Mouse (Mus musculus): ENCODE results near the gene Utp6. TPM values are rescaled to one million over a fixed set of nuclear protein-coding genes. Genes with fewer than 3 reads are reported as not detected.

Gene Utp6
- polyA plus RNA-seq, 1 experiment, result 27.6 TPM

GRCm38 (mm10) chr11:79943136-79943535 lies 19.1 kb downstream of the Utp6 start:
- no peak for DNase-seq (ENCODE audit: low read depth)
- TF ChIP-seq CTCF (IDR thresholded peaks at IDR 0.05; ENCODE audit: borderline replicate concordance, extremely low read depth, insufficient read depth, insufficient read length) (no peak), POLR2A (IDR thresholded peaks at IDR 0.05; ENCODE audit: borderline replicate concordance, extremely low read depth, insufficient read depth, insufficient read length, poor library complexity, severe bottlenecking) (no peak)

- peak; percentile 20; the same call in 1 of the 2 replicates for TF ChIP-seq CTCF (IDR thresholded peaks at IDR 0.05; ENCODE audit: borderline replicate concordance, extremely low read depth, insufficient read depth, insufficient read length)
- no peak for TF ChIP-seq POLR2A (IDR thresholded peaks at IDR 0.05; ENCODE audit: borderline replicate concordance, extremely low read depth, insufficient read depth, insufficient read length, poor library complexity, severe bottlenecking)
- DNase-seq (ENCODE audit: low read depth), result no peak
Measured at GRCm38 (mm10) chr11:79935766-79936165, 26.4 kb downstream of the Utp6 start.

DNA sequence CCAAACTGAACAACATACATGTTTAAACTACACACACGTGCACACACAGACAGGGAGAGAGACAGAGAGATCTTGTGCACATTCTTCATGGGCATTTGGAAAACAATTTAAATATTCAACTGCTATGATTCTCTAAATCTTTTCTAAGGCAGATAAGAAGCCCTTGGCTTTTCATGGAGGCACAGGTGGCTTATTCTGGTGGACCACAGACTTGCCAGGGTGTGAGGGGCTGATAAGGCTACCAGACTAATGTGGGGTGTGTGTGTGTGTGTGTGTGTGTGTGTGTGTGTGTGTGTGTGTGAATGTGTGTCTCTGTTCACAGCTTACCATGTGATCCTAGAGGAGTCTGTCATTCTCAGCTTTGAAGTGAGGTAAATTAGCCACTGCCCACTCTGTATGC lies 39.4 kb downstream of the Utp6 start:
- no peak for DNase-seq (ENCODE audit: low read depth)
- no peak for TF ChIP-seq CTCF (IDR thresholded peaks at IDR 0.05; ENCODE audit: borderline replicate concordance, extremely low read depth, insufficient read depth, insufficient read length)
- TF ChIP-seq POLR2A (IDR thresholded peaks at IDR 0.05; ENCODE audit: borderline replicate concordance, extremely low read depth, insufficient read depth, insufficient read length, poor library complexity, severe bottlenecking), result no peak

GRCm38 (mm10) chr11:79922157-79922556 lies 40.0 kb downstream of the Utp6 start:
- TF ChIP-seq CTCF (IDR thresholded peaks at IDR 0.05; ENCODE audit: borderline replicate concordance, extremely low read depth, insufficient read depth, insufficient read length) (no peak), POLR2A (IDR thresholded peaks at IDR 0.05; ENCODE audit: borderline replicate concordance, extremely low read depth, insufficient read depth, insufficient read length, poor library complexity, severe bottlenecking) (no peak)
- DNase-seq (ENCODE audit: low read depth), result no peak

GRCm38 (mm10) chr11:79920505-79921025 lies 41.6 kb downstream of the Utp6 start:
- DNase-seq (ENCODE audit: low read depth), result peak; percentile 11
- TF ChIP-seq POLR2A (IDR thresholded peaks at IDR 0.05; ENCODE audit: borderline replicate concordance, extremely low read depth, insufficient read depth, insufficient read length, poor library complexity, severe bottlenecking) (no peak), CTCF (IDR thresholded peaks at IDR 0.05; ENCODE audit: borderline replicate concordance, extremely low read depth, insufficient read depth, insufficient read length) (no peak)

DNA sequence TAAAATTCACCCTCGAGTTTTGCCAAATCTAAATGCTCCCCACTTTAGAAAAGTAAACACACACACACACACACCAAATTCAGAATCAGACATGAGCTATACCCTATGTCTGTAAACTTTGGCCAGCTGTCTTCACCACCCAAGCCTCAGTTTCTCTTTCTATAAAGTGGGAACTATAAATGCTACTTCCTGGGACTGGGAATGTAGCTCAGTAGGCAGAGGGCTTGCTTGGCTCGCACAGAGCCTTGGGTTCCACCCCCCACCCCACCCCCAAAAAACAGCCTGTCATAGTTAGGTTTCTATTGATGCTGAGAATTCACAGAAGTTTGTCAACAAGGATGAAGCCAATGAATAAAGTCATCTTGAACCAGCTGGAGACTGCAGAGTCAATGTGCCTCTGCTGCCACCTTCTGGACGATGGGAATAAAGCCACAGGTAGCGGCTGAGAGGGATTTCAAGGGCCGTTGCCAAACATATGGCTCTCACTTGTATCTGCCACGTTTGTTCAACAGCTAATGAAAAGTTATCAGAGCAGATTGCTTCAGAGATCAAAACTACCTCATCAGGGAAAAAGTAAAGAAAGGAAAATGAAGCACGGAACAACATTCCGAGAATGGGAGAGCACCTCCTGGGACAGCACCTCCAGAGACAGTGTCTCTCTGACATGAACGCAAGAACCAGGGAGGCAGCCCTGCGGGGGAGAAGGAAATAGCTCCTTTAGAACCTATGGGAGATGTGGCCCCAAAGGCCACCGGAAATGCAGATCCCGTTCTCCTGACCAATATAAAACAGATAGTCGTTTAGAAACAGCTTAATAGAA lies 42.3 kb downstream of the Utp6 start:
- TF ChIP-seq CTCF (IDR thresholded peaks at IDR 0.05; ENCODE audit: borderline replicate concordance, extremely low read depth, insufficient read depth, insufficient read length), result peak; percentile 96
- TF ChIP-seq POLR2A (IDR thresholded peaks at IDR 0.05; ENCODE audit: borderline replicate concordance, extremely low read depth, insufficient read depth, insufficient read length, poor library complexity, severe bottlenecking), result no peak
- peak; percentile 94 for DNase-seq (ENCODE audit: low read depth)

DNA sequence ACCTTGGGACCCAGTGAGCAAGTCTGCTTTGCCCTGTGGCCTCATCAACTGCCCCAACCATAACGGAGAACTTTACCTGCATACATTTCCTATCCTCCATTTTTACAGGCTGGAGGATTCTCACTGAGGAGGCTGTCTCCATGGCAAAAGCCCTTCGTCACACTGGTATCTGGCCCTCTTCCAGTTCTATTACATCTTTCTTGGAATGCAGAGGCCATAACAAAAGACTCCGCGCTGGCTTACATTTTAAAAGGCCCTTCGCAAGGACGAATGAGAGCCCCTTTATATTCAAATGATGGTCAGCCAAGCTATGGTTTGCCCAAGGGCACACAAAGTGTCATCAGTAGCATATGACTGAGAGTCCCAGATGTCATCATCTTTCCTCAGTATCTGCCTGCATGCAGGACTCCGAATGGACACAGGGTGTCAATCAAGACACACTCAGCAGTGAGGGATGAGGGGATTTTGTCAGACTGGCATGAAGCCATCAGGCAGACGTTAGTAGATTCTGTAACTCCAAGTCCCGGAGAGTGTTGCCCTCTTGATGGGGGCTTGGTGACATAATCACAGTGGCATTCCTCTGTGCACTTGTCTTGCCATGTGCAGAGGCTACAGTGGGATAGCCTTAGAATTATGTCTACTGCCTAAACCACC lies 46.4 kb downstream of the Utp6 start:
- peak; percentile 70 for DNase-seq (ENCODE audit: low read depth)
- TF ChIP-seq POLR2A (IDR thresholded peaks at IDR 0.05; ENCODE audit: borderline replicate concordance, extremely low read depth, insufficient read depth, insufficient read length, poor library complexity, severe bottlenecking), result no peak
- no peak for TF ChIP-seq CTCF (IDR thresholded peaks at IDR 0.05; ENCODE audit: borderline replicate concordance, extremely low read depth, insufficient read depth, insufficient read length)

- peak; percentile 90 for DNase-seq (ENCODE audit: low read depth)
- TF ChIP-seq CTCF (IDR thresholded peaks at IDR 0.05; ENCODE audit: borderline replicate concordance, extremely low read depth, insufficient read depth, insufficient read length), result no peak
- no peak for TF ChIP-seq POLR2A (IDR thresholded peaks at IDR 0.05; ENCODE audit: borderline replicate concordance, extremely low read depth, insufficient read depth, insufficient read length, poor library complexity, severe bottlenecking)
Measured at GRCm38 (mm10) chr11:79908600-79909483, 53.3 kb downstream of the Utp6 start.

GRCm38 (mm10) chr11:79906920-79907319 lies 55.3 kb downstream of the Utp6 start:
- no peak for TF ChIP-seq POLR2A (IDR thresholded peaks at IDR 0.05; ENCODE audit: borderline replicate concordance, extremely low read depth, insufficient read depth, insufficient read length, poor library complexity, severe bottlenecking)
- DNase-seq (ENCODE audit: low read depth), result no peak

- DNase-seq (ENCODE audit: low read depth), result no peak
- TF ChIP-seq CTCF (IDR thresholded peaks at IDR 0.05; ENCODE audit: borderline replicate concordance, extremely low read depth, insufficient read depth, insufficient read length) (no peak), POLR2A (IDR thresholded peaks at IDR 0.05; ENCODE audit: borderline replicate concordance, extremely low read depth, insufficient read depth, insufficient read length, poor library complexity, severe bottlenecking) (no peak)
Measured at GRCm38 (mm10) chr11:79902881-79903481, 59.2 kb downstream of the Utp6 start.
